Mouse (Mus musculus): ENCODE measurements around the gene Nkd1.

The Nkd1 gene

DNA sequence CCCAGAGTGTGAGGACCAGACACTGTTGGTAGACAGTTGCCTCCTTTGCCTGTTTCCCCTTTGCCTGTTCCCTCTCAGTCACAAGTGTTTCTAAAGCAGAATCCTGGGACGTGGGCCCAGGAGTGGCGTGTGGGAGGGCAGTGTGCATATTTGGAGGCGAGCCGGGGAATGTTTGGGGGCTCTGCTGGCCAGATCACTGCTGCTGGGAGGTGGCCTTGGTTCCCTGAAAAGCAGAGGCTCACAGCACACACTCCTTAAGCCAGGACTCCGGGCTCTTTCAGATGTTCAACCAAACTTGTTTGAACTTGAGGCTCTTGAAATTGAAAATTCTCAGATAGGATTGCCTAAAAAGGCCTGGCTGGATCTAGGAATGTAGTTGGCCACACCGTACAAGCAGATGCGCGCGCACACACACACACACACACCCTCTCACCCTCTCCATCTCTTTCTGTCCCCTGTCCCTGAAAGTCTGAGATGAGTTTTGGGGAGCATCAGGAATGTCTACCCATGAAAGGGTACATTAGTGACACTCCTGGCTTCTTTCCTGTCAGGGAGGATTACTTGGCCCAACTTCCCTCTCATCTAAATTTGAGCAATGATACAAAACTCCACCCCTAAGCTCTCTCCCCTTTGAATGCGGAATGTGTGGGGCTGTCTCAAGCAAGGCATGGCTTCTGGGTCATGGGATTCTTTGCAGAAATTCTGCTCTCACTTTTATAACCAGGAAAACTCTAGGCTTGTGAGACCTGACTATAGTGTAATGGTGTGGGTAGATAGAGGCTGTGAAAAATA is 55.4 kb downstream of the Nkd1 start:
- no peak for DNase-seq (ENCODE audit: low read depth)

DNA sequence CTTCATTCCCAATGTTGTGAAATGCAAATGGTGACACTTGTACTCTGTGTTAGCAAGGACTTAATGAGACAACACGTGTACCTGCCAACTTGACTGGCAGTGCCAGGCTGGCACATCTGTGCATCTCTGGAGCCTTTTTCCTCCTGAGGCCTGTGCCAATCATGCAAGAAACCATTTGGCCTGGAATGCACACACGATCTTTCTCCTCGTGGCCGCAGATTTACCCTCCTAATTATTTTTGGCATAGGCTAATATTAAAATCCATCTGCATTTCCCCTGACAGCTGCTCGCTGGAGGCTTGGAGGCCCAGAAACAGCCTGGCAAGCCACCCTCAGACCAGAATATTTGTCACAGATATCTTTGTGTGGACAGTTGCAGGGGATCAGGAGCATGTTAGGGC is 56.5 kb downstream of the Nkd1 start:
- no peak for DNase-seq (ENCODE audit: low read depth)

DNA sequence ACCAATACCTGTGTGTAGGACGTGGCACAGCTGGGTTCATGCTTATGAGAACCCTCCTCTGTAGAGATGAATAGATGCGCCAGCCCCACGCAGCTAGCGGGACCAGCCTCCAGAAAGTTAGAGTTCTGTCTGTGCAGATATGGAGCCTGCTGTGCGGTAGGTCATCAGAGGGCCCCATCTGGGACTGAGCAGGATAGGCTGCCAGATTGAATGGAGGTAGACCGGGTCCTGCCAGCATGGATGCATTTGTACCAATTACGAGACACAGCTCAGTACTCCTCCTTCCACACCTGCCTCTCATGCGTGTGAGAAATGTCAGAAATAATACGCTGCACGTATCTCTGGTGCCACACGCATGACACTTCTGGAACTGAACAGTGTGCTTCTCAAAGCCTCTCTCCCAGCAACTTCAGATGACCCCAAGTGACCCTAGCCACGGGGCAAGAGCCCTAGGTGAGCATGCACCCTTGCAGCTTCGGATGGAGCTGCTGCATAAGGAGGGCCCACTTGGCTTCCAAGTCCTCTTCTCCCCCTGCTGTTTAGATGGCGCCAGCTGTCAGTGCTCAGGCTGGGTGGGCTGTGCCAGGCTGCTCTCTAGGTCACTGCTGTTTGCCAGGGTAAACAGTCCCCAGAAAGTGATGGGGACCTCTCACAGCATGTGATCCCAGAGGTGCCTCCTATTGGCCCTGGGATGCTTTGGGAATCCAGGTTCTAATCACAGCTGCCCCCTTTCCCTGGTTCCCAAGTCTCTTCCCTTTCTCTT is 57.4 kb downstream of the Nkd1 start:
- DNase-seq (ENCODE audit: low read depth) = no peak

DNA sequence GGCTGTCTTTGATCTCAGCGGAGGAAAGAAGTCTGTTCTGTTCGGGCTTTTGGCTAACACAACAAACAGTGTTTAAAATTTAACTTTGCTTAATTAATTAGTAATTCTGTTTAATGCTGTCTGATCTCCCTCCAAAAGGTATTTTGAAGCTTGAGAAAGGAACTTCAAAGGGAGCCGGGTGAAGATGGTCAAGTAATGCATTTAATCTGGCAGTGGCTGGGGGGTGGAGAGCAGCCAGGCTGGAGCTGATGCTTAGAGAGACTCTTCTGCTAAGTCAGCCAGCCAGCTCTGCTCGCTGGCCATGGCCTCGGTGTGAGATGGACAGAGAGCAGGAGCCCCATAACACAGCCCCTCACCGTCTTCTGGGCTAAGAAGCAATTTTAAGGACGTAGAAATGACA is 58.1 kb downstream of the Nkd1 start:
- DNase-seq (ENCODE audit: low read depth) = no peak

DNA sequence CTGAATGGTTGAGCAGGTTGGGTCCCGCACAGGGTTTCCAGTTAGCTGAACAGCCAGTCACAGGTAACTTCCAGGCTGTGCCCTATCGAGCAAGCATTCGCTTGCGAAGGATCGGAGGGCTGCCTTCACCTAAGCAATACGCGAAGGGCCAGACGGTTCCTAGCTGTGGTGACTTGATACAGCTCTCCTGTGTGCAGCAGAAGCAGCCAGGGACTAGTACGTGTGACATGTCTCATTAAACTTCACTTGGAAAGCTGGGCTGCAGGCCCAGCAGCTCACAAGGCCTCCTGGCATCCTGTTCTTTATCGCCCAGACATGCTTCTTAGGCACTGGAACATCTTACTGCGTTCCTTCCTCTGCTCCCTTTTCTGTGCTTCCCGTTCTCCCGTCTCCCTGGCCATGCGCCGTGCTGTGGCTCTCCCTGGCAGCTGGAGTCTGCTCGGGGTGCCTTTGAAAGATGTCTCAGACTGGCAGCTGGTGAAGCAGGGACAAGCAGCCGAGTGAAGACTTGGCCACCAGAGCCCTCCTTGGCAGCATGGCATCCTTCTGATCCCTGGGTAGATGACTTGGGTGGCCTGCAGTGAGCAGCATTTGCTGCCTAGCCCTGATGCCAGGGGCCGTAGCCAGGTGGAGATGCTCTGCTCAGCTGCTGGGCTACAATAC is 58.6 kb downstream of the Nkd1 start:
- no peak for DNase-seq (ENCODE audit: low read depth)

DNA sequence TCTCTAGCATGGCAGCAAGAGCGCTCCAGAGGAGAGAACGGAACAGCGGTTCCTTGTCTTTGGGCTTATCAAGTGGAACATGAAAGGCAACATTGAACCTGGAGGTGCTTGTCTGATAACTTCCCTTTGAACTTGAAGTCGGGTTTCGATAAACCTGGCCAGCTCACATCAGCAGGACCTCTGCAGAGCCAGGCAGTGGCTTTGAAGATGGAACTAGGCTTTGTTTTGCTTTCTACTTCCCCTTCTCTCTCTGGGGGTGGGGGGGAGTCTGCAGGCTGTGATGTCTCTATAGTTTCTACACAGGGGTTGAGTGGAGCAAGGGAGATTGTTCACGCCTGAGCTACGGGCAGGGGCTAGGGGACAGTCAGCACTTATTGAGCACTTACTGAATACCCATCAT is 59.6 kb downstream of the Nkd1 start:
- no peak for DNase-seq (ENCODE audit: low read depth)

DNA sequence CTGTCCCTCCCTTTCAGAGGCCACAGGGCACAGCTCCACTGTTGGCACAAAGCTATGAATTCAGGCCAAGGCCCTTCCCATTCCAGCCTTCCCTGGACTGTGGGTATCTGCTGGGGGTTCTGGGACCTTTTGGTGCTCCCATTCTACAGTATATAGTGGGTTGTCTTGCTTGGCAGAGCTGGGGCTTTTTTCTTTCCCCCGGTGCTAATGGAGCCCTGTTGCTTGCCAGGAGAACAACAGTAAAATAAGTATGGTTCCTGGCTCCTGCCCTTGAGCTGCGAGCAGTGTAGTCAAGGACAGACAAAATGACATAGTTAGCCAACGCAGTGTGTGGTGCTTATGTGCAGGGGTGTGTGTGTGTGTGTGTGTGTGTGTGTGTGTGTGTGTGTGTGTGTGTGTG is 62.7 kb downstream of the Nkd1 start:
- DNase-seq (ENCODE audit: low read depth) = no peak

DNA sequence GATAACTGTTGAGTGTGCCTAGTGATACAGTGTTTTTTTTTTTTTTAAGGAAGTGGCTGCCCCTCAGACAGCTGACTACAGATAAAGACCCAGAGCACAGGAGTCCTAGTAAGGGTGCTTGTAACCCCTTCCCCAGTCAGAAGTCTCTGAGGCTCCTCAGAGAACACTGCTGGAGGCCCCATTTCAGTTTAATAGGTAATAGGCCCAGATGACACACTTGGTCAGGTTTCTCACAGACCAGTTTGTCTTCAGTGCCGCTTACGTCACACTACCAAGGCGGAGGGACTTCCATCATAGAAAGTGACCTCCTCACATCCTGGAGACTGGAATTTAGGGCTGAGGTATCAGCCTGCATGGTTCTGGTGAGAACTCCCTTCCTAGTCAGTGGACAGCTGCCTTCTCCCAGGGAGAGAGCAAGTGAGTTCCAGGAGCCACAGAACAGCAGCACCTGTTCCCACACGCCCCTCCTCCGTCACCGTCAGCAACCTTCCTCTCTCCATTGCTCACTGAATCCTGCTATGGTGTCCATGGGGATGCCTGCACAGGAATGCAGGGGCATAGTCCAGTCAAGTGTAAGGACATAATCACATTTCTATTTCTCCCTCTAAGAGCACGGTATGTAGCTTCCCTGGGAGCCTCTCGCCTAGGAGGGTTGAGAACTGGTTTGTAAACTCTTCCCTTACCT is 67.2 kb downstream of the Nkd1 start:
- no peak for DNase-seq (ENCODE audit: low read depth)

DNA sequence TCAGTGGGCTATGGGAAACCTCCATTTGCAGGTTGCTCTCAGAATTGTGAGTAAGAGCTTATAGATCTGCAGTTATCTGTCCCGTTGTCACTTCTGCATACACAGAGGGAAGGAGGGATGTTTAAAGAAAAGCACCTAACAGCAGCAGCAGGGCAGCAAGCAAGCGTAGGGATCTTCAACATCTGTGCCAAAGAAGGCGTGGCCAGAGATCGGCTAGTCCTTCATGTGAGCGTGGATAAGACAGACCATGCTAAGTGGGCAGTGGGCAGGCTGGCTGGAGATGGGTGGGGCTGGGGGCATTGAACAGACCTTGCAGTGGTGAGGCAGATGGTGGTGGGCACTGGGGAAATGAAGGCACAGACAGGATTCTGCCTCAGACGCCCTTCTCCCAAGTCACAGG is 69.1 kb downstream of the Nkd1 start:
- DNase-seq (ENCODE audit: low read depth) = no peak

DNA sequence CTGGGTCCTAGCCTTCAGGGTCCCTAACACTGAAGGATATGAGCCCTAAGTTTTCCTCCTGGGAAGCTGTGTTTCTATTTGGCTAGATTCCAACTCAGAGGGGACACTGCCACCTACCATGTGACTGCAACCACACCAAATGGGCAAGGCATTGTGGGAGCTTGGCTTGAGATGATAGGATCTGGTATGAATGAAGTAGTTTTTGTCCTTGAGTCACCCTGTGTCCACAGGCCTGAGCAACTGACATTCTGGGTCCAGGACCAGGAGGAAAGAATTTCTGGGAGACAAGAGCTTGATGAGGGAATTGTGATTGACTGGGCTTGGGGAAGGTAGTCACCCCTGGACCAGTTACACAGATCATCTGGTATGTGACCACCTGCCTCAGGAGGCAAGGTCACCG is 72.8 kb downstream of the Nkd1 start:
- DNase-seq (ENCODE audit: low read depth) = no peak

DNA sequence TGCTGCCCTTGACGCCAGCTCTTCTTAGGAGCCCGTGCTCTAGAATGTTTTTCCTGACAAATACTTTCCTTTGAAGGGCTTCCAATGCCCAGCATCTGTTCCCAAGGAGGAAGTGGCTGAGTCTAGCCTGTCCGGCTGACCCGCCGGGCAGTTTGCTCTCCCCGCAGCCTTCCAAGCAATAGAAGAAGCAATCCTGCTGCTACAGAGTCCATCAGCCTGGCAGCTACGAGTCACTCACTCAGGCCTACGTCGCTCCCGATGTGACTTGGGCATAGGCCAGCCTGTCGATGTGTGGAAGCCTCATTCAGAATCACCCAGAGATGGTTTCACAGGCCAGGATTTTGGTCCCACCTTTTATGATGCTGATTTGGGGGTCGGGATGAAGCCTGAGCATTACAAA is 74.9 kb downstream of the Nkd1 start:
- DNase-seq (ENCODE audit: low read depth) = no peak

DNA sequence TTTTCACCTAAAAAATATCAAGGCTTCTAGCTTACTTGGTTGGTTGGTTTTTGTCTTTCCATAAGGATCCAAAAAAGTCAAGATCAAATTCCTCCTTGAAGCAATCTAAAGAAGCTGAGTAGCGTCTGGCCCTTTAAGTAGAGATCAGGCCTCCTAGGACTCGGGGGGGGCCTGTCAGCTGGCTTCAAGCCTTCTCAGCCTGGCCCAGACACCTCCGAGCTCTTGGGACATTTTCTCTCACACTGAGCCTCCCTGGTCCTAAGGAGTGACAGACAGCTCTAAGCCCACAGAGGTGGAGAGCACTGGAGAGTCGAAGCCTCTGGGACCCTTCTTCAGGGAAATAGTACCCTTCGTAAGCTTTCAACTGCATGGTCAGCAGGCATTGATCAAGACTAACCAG is 77.4 kb downstream of the Nkd1 start:
- no peak for DNase-seq (ENCODE audit: low read depth)

DNA sequence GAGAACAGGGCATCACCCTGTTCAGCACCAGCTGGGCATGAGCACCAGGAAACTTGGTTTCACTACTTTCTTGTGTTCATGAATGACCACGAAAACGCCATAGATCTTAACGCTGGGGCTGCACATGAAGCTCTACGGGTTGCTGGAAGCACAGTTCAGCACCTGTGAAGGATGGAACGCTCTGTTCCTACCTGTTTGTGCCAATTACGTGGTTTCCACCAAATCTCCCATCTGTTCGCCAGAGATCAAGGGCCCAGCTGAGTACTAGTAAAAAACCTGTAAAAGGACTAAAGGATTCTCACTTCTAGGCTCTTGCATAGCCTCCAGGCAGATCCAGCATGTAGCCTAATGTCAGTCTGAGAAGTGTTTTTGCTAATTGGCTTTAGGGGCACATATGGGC is 78.3 kb downstream of the Nkd1 start:
- no peak for DNase-seq (ENCODE audit: low read depth)

DNA sequence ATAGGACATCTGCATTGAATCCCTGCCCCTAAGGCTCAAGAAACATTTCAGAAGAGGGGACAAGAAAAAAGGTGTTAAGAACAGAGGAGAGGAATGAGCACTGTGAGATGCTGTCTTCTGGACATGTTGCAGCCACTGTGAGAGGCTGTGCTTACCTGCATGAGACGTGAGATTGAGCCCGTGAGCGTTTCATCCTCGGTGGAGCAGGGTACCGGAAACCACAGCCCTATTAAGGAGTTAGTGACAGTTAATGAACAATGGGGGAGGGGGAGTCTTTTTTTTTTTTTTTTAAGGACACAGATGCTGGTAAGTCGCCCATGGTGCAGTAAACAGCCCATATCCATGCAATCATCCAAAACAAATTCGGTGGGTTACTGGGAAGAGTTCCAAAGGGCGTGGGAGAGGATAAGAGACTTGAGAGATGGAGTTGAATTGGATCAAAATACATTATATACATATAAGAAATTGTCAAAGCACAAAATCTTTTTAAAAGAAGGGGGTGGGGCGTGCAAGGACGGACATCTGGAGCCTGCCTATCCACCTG is 82.4 kb downstream of the Nkd1 start:
- DNase-seq (ENCODE audit: low read depth) = no peak

DNA sequence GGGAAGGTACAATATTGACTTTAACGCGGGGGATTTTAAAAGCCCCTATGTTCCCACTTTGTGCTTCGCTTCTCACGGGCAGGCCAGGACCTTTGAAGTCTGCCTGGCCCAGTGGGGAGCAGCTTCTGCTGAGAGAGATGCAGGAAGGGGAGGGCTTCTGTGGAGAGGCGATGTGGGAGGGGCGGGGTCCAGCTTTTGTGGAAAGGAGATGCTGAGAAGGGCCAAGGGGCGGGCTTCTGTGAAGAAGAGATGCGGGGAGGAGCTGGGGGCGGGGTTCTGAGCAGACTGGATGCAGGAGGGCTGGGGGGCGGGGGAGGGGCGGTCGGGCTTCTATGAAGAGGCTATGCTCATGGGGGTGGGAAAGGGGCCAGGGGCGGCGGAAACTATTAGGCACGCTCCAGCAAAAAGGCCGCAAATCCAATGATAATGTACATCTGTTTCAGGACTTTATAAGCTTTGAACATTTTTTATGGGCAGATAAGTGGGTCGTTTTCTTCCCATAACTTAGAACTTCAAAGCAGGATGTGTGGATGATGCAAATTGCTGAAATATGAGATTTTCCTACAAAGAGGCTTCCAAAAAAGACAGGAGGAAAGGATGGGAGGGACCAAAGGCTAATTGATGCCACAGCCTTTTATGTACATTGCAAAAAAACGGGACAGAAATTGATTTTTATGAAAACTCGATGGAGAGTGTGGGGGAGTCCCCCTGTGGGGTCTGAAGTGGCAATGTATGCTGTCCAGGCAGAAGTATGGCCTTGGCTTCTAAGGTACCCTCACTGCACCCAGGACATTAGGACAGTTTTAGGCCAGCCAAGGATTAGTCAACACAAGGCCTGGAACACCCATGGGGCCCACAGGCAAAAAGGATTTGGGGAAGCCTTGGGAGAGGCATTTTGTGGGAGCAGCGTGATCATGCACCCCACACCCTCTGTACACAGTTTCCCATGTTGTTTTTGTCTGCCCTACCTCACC is 83.2 kb downstream of the Nkd1 start:
- no peak for DNase-seq (ENCODE audit: low read depth)

DNA sequence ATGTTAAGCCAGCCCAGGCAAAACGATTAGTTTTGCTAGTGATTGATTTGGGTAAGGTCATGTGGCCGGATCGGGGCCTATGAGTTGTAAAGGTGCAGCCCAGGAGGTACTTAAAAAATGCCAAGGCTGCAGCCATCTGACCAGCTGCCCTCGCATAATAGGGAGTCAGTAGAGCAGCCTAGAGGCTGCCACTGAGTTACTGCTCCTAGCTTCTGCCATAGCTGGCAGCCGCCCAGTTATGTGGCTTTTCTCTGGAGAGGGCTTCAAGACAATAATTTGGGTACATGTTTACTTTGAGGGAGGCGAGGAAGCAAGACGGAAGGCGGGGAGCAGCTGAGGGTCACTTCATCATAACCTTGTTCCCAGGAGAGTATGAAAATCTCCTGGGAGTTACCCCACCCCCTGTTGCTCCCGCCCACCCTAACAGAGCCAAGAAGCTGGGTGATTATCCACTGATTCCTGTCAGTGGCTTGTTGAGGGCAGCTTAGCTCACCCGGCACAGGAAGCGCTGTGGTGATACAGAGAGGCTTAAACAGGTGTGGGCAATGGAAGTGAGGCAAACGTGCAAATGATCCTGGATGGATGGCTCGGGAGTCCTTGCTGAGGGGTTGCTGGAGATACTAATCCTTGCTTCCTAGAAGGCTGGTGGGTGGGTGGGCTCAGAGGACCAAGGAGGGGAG is 84.3 kb downstream of the Nkd1 start:
- no peak for DNase-seq (ENCODE audit: low read depth)

DNA sequence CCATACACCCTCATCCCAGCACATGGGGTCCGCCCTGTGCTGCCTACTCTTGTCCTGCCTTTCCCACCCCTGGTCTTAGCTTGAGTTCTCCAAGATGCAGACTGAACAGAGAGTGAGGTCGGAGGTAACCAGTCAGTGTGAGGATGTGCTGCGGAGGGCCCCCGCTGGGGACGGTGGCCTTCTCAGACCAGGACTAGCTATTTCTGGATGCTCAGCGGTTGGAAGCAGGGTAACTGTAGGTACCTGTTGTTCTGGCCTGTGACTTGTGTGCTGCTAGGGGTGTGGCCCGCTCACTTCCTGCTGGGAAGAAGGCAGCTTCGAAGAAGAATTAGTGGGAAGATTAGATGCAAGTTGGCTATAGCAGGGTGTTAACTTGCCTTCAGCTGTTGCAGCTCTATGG is 87.9 kb downstream of the Nkd1 start:
- no peak for DNase-seq (ENCODE audit: low read depth)

DNA sequence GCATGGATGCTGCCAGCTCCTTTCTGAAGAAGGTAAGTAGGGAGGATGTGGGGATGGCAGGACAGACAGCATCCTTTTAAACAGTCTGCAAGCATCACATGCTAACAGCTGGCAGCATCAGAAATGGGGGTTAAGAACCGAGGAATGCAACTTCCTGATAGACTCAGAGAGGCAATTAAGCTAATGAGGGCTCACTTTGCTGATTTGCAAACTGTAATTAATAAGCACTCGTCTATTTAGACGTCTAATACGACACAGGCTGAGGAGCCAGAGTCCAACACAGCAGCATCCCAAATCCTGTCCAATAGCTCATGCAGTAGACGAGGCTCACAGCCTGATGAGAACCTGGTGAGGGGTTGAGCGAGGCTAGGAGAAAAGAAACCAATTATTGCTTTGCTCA is 89.1 kb downstream of the Nkd1 start:
- no peak for DNase-seq (ENCODE audit: low read depth)

DNA sequence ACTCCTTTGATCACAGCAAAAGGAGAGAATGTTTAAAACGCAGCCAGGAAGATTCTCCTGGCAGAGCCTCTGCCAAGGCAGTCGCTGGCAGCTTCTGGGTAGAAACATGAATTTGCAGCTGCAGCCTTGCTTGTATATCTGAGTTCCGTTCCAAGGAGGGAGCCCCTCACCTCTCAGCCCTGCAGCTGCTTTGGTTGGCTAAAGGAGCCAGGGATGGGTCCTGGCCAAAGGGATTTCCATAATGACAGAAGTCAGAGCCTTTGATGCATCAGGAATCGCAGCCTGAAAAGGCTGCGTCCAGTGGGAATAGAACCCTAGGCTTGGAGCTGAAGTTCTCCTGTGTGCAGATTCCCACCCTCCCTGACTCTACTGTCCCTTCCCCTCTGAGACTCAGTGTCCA is 93.8 kb downstream of the Nkd1 start:
- DNase-seq (ENCODE audit: low read depth) = no peak

DNA sequence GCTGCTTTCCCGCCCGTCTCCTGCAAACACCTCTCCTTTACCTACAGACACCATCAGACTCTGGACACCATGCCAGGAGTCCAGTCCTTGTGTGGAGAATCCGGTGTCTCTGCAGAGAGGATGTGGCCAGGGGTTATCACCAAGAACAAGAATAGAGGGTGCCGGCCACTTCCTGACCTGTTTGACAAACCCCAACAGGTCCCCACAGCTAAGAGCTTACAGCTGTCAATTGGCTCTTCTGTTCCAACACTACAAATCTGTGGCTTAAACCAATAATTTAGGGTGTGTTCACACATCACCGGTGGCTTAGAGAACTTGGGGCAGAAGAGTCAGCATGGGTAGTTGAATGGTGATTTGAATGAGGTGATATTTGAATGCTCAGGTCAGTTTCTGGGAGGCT is 97.5 kb downstream of the Nkd1 start:
- no peak for DNase-seq (ENCODE audit: low read depth)

DNA sequence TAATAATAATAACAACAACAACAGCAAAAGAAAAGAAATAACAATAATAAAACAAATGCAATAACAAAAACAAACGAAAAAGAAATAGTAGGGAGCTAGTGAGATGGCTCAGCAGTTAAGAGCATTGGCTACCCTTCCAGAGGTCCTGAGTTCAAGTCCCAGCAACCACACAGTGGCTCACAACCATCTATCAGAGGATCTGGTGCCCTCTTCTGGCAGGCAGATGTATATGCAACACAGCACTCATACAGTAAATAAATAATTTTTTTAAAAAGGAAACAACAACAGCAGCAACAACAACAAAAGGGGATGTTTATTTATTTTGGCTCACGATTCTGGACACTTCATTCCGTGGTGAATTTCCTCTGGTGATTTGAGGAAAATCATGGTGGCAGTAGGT is 98.4 kb downstream of the Nkd1 start:
- no peak for DNase-seq (ENCODE audit: low read depth)

All from fibroblast of lung, adult 2 months (primary cell).